Mouse (Mus musculus): ENCODE measurements around the gene Selenbp2.
"Not testable (repeated sequence)": the region's sequence is repeated elsewhere in the genome, so short reads cannot be mapped to it uniquely, and the experiment has no call there.

Selenbp2 gene

GRCm38 (mm10) chr3:94693329-94693825 lies at the start of gene Selenbp2:
TSS of gene Selenbp2 (plus strand) at chr3:94693556.
- no peak for DNase-seq

- peak in 1 of 2 experiments; percentile 6 for DNase-seq
These were observed 44.4 kb upstream of the Selenbp2 start for GRCm38 (mm10) chr3:94648755-94649590.

GRCm38 (mm10) chr3:94650409-94650808 lies 42.9 kb upstream of the Selenbp2 start:
- DNase-seq: no peak

GRCm38 (mm10) chr3:94653967-94654366 lies 39.4 kb upstream of the Selenbp2 start:
- DNase-seq: not testable (repeated sequence)

GRCm38 (mm10) chr3:94657852-94658739 lies 35.3 kb upstream of the Selenbp2 start:
- peak in 1 of 2 experiments; percentile 7 for DNase-seq

GRCm38 (mm10) chr3:94658740-94659095 lies 34.6 kb upstream of the Selenbp2 start, which contains the start of gene Tuft1:
TSS of gene Tuft1 (minus strand) at chr3:94658872.
- peak; percentile 54 to 75 for DNase-seq

GRCm38 (mm10) chr3:94659142-94659748 lies 34.1 kb upstream of the Selenbp2 start:
- peak; percentile 16 to 19 for DNase-seq

- not testable (repeated sequence) for DNase-seq
These were observed 32.5 kb upstream of the Selenbp2 start for GRCm38 (mm10) chr3:94660841-94661240.

GRCm38 (mm10) chr3:94665060-94665802 lies 28.1 kb upstream of the Selenbp2 start:
- DNase-seq: not testable (repeated sequence)

- DNase-seq: not testable (repeated sequence)
These were observed 27.5 kb upstream of the Selenbp2 start for GRCm38 (mm10) chr3:94665896-94666295.

GRCm38 (mm10) chr3:94675101-94675500 lies 18.3 kb upstream of the Selenbp2 start:
- not testable (repeated sequence) for DNase-seq

- DNase-seq: no peak
These were observed 14.0 kb upstream of the Selenbp2 start for GRCm38 (mm10) chr3:94679351-94679841.

- DNase-seq: not testable (repeated sequence)
These were observed 13.3 kb upstream of the Selenbp2 start for GRCm38 (mm10) chr3:94680032-94680431.

GRCm38 (mm10) chr3:94680783-94681182 lies 12.6 kb upstream of the Selenbp2 start:
- no peak for DNase-seq

- DNase-seq: no peak
These were observed 9.7 kb upstream of the Selenbp2 start for GRCm38 (mm10) chr3:94683646-94684045.

GRCm38 (mm10) chr3:94685989-94686772 lies 7.2 kb upstream of the Selenbp2 start:
- not testable (repeated sequence) for DNase-seq

- not testable (repeated sequence) for DNase-seq
These were observed 4.7 kb upstream of the Selenbp2 start for GRCm38 (mm10) chr3:94688698-94689097.

GRCm38 (mm10) chr3:94689195-94689594 lies 4.2 kb upstream of the Selenbp2 start:
- DNase-seq: not testable (repeated sequence)

GRCm38 (mm10) chr3:94690162-94690561 lies 3.2 kb upstream of the Selenbp2 start:
- DNase-seq: not testable (repeated sequence)

- no peak for DNase-seq
These were observed 2.6 kb upstream of the Selenbp2 start for GRCm38 (mm10) chr3:94690616-94691247.

Measured in cerebellum, postnatal 25 days (tissue).